Mouse (Mus musculus) embryonic facial prominence, embryonic 15.5 days (tissue): ENCODE data around the gene 2410015M20Rik. TPM values are rescaled to one million over a fixed set of nuclear protein-coding genes. Genes with fewer than 3 reads are reported as not detected.
A peak's percentile ranks its signal among the peaks of the same experiment; 100 is the strongest.

Experiments
- ATAC-seq: fragments of 200-750 bp; cut with Nextera tagmentation; 2 replicates; pipeline ENCODE4 v1.8.0; 2017; ENCODE audit warnings: low read depth, moderate TSS enrichment; ENCODE audit not compliant: insufficient number of reproducible peaks, low FRiP score, low TSS enrichment
- H3K27ac ChIP-seq: fragments of 300-500 bp; sonication (generic); replicated peaks from 2 replicates; pipeline ENCODE4 v1.5.1; 2015; ENCODE audit warnings: mild to moderate bottlenecking, inconsistent platforms
- H3K27me3 ChIP-seq: fragments of 300-500 bp; sonication (generic); 2 replicates; pipeline ENCODE4 v1.6.1; 2015; ENCODE audit warnings: inconsistent platforms
- H3K36me3 ChIP-seq: fragments of 300-500 bp; sonication (generic); 2 replicates; pipeline ENCODE4 v1.6.1; 2015; ENCODE audit warnings: mild to moderate bottlenecking, inconsistent platforms
- H3K4me1 ChIP-seq: fragments of 300-500 bp; sonication (generic); 2 replicates; pipeline ENCODE4 v1.6.1; 2015; ENCODE audit warnings: inconsistent platforms
- H3K4me2 ChIP-seq: fragments of 300-500 bp; sonication (generic); replicated peaks from 2 replicates; pipeline ENCODE4 v1.6.1; 2015; ENCODE audit warnings: mild to moderate bottlenecking, inconsistent platforms
- H3K4me3 ChIP-seq: fragments of 300-500 bp; sonication (generic); replicated peaks from 2 replicates; pipeline ENCODE4 v1.5.1; 2015; ENCODE audit warnings: mild to moderate bottlenecking, inconsistent platforms
- H3K9ac ChIP-seq: fragments of 300-500 bp; sonication (generic); 2 replicates; pipeline ENCODE4 v1.6.1; 2015; ENCODE audit warnings: inconsistent platforms
- H3K9me3 ChIP-seq: fragments of 300-500 bp; sonication (generic); replicated peaks from 2 replicates; pipeline ENCODE4 v1.6.1; 2016; ENCODE audit warnings: inconsistent platforms
- WGBS: fragments of 180-500 bp; shearing (Covaris S2); methylation state at CpG from one replicate; pipeline ENCODE4 v1.1.7; 2015; 5-methylcytosine and 5-hydroxymethylcytosine counted together
- polyA plus RNA-seq: library from polyadenylated mRNA; unstranded; fragments of >200 nt; fragmentation: Nextera tagmentation; extraction: Ambion mirVana; gene quantifications from 2 replicates; pipeline ENCODE4 v1.2.1, GENCODE M21; 2015

The 2410015M20Rik gene
- polyA plus RNA-seq, 1 experiment from 2014 or later = 262 TPM

GRCm38 (mm10) chr17:56588921-56589320, 20.6 kb downstream of the 2410015M20Rik start:
- Histone ChIP-seq H3K27me3 (no peaks in the 10 kb centered on the region), H3K9ac (no peak overlapping the region), H3K27ac (no peak overlapping the region), H3K4me2 (no peak overlapping the region), H3K4me3 (no peak overlapping the region), H3K36me3 (peaks cover 76% of the 10 kb centered on the region), H3K9me3 (no peaks in the 10 kb centered on the region), H3K4me1 (peaks cover 51% of the 10 kb centered on the region)
- ATAC-seq = no peak
- 96% methylated on average over 4 of the region's 4 CpGs for WGBS

- 71% methylated on average over 1 of the region's 1 CpGs for WGBS
- Histone ChIP-seq H3K27me3 (no peaks in the 10 kb centered on the region), H3K4me2 (no peak overlapping the region), H3K27ac (no peak overlapping the region), H3K4me3 (no peak overlapping the region), H3K4me1 (peaks cover 60% of the 10 kb centered on the region), H3K36me3 (peaks cover 66% of the 10 kb centered on the region), H3K9ac (no peak overlapping the region), H3K9me3 (no peaks in the 10 kb centered on the region)
- no peak for ATAC-seq
Measured at GRCm38 (mm10) chr17:56587773-56588172, 21.8 kb downstream of the 2410015M20Rik start.

GRCm38 (mm10) chr17:56585171-56585821, 24.3 kb downstream of the 2410015M20Rik start:
- under 1% methylated on average over 61 of the region's 61 CpGs for WGBS
- H3K36me3 ChIP-seq = peaks cover 64% of the 10 kb centered on the region
- peak overlapping the region; percentile 93 for H3K4me3 ChIP-seq
- peak overlapping the region; percentile 88 for H3K9ac ChIP-seq
- H3K27me3 ChIP-seq = no peaks in the 10 kb centered on the region
- H3K27ac ChIP-seq = peak overlapping the region; percentile 97
- H3K4me1 ChIP-seq = peaks cover 66% of the 10 kb centered on the region
- H3K4me2 ChIP-seq = peak overlapping the region; percentile 71
- no peak for ATAC-seq
- H3K9me3 ChIP-seq = no peaks in the 10 kb centered on the region

GRCm38 (mm10) chr17:56584257-56585130, 25.1 kb downstream of the 2410015M20Rik start, which contains the start of the genes Safb2 and Safb:
Gene Safb2 (minus strand): TSS chr17:56584585.
Gene Safb (plus strand): TSS chr17:56584825.
- Histone ChIP-seq H3K4me1 (peaks cover 64% of the 10 kb centered on the region), H3K27me3 (no peaks in the 10 kb centered on the region), H3K36me3 (peaks cover 64% of the 10 kb centered on the region), H3K4me2 (peak within 1 kb of the TSS; percentile 80), H3K9me3 (no peaks in the 10 kb centered on the region), H3K9ac (peak within 1 kb of the TSS; percentile 88), H3K4me3 (peak within 1 kb of the TSS; percentile 93), H3K27ac (peak within 1 kb of the TSS; percentile 97)
- peak; percentile 97 for ATAC-seq
- WGBS = under 1% methylated on average over 95 of the region's 101 CpGs

GRCm38 (mm10) chr17:56583611-56584256, 25.8 kb downstream of the 2410015M20Rik start:
- Histone ChIP-seq H3K4me1 (peaks cover 59% of the 10 kb centered on the region), H3K36me3 (peaks cover 64% of the 10 kb centered on the region), H3K9ac (peak overlapping the region; percentile 74), H3K4me2 (peak overlapping the region; percentile 80), H3K27me3 (no peaks in the 10 kb centered on the region), H3K27ac (peak overlapping the region; percentile 97), H3K9me3 (no peaks in the 10 kb centered on the region), H3K4me3 (peak overlapping the region; percentile 93)
- ATAC-seq = no peak
- WGBS = 2% methylated on average over 33 of the region's 33 CpGs

GRCm38 (mm10) chr17:56583071-56583470, 26.5 kb downstream of the 2410015M20Rik start:
- Histone ChIP-seq H3K36me3 (peaks cover 64% of the 10 kb centered on the region), H3K4me1 (peaks cover 52% of the 10 kb centered on the region), H3K9me3 (no peaks in the 10 kb centered on the region), H3K9ac (peak overlapping the region; percentile 74), H3K4me2 (peak overlapping the region; percentile 80), H3K27ac (no peak overlapping the region), H3K27me3 (no peaks in the 10 kb centered on the region), H3K4me3 (peak overlapping the region; percentile 93)
- ATAC-seq = no peak
- WGBS = 66% methylated on average over 1 of the region's 1 CpGs

GRCm38 (mm10) chr17:56572939-56573338, 36.6 kb downstream of the 2410015M20Rik start:
- Histone ChIP-seq H3K9me3 (no peaks in the 10 kb centered on the region), H3K36me3 (peaks cover 92% of the 10 kb centered on the region), H3K4me2 (no peak overlapping the region), H3K27ac (no peak overlapping the region), H3K4me3 (no peak overlapping the region), H3K4me1 (no peaks in the 10 kb centered on the region), H3K9ac (no peak overlapping the region), H3K27me3 (no peaks in the 10 kb centered on the region)
- WGBS = 87% methylated on average over 3 of the region's 3 CpGs
- no peak for ATAC-seq

GRCm38 (mm10) chr17:56572154-56572553, 37.4 kb downstream of the 2410015M20Rik start:
- no peak overlapping the region for H3K4me2 ChIP-seq
- WGBS = 60% methylated on average over 1 of the region's 1 CpGs

GRCm38 (mm10) chr17:56570287-56570686, 39.3 kb downstream of the 2410015M20Rik start:
- no peaks in the 10 kb centered on the region for H3K4me1 ChIP-seq
- no peak overlapping the region for H3K9ac ChIP-seq
- H3K4me3 ChIP-seq = no peak overlapping the region
- no peaks in the 10 kb centered on the region for H3K9me3 ChIP-seq
- H3K36me3 ChIP-seq = peaks cover 97% of the 10 kb centered on the region
- H3K4me2 ChIP-seq = no peak overlapping the region
- no peak for ATAC-seq
- no peak overlapping the region for H3K27ac ChIP-seq
- 86% methylated on average over 4 of the region's 4 CpGs for whole genome bisulfite sequencing
- no peaks in the 10 kb centered on the region for H3K27me3 ChIP-seq

More at GRCm38 (mm10) chr17:56572154-56572553, 37.4 kb downstream of the 2410015M20Rik start:
- no peaks in the 10 kb centered on the region for H3K4me1 ChIP-seq
- H3K27ac ChIP-seq = no peak overlapping the region
- H3K27me3 ChIP-seq = no peaks in the 10 kb centered on the region
- no peak overlapping the region for H3K4me3 ChIP-seq
- no peaks in the 10 kb centered on the region for H3K9me3 ChIP-seq
- peaks cover 92% of the 10 kb centered on the region for H3K36me3 ChIP-seq
- ATAC-seq = no peak
- no peak overlapping the region for H3K9ac ChIP-seq

GRCm38 (mm10) chr17:56567370-56567769, 42.2 kb downstream of the 2410015M20Rik start:
- Histone ChIP-seq H3K36me3 (peaks cover 99% of the 10 kb centered on the region), H3K4me2 (no peak overlapping the region), H3K9me3 (no peaks in the 10 kb centered on the region), H3K4me1 (no peaks in the 10 kb centered on the region), H3K4me3 (no peak overlapping the region), H3K27ac (no peak overlapping the region), H3K9ac (no peak overlapping the region), H3K27me3 (no peaks in the 10 kb centered on the region)
- 93% methylated on average over 4 of the region's 4 CpGs for WGBS
- no peak for ATAC-seq

- Histone ChIP-seq H3K27me3 (no peaks in the 10 kb centered on the region), H3K9ac (no peak overlapping the region), H3K4me3 (no peak overlapping the region), H3K9me3 (no peaks in the 10 kb centered on the region), H3K27ac (no peak overlapping the region), H3K4me1 (no peaks in the 10 kb centered on the region), H3K36me3 (peaks cover 100% of the 10 kb centered on the region), H3K4me2 (no peak overlapping the region)
- 92% methylated on average over 5 of the region's 5 CpGs for WGBS
- no peak for ATAC-seq
Measured at GRCm38 (mm10) chr17:56566918-56567317, 42.7 kb downstream of the 2410015M20Rik start.
